7 mouse cellular contexts compared by ENCODE assay signal in genomic region chrX:142737719-142738118, GRCm38 (mm10). TPM values are rescaled to one million over a fixed set of nuclear protein-coding genes. Genes with fewer than 3 reads are reported as not detected.
DNase-seq lines count a peak whose midpoint lies in the region; ATAC-seq and TF ChIP-seq lines count a peak whose summit lies in the region.

No protein-coding gene starts in this region.

- peaks cover 3 to 21% of the 10 kb centered on the region in 2 experiments; a peak in 2 of 4 replicates for H3K4me1 ChIP-seq in CH12.LX (ENCODE audit: control insufficient read depth in 1 of 2, insufficient read depth in 2 of 2)
- H3K4me1 ChIP-seq in lung, embryonic 14.5 days (ENCODE audit: insufficient read depth) = no peaks in the 10 kb centered on the region
- no peaks in the 10 kb centered on the region for H3K4me1 ChIP-seq in forebrain, embryonic 15.5 days

- no peak for TF ChIP-seq EP300 in CH12.LX (IDR thresholded peaks at IDR 0.05; ENCODE audit: low read length)

- peak; percentile 98 for ATAC-seq in granulocyte monocyte progenitor cell, adult 5-6 weeks (replicated peaks; ENCODE audit: poor library complexity, severe bottlenecking)
- no peak for ATAC-seq in lung, embryonic 14.5 days (ENCODE audit: insufficient read depth)
- no peak for ATAC-seq in forebrain, embryonic 15.5 days (replicated peaks)

- DNase-seq in CH12.LX (ENCODE audit: extremely low read depth) = peak; percentile 45
- peak; percentile 76 for DNase-seq in adrenal gland, adult 2 months
- peak; percentile 22 for DNase-seq in lung, embryonic 14.5 days
- no peak for DNase-seq in thymus, postnatal 10 days (ENCODE audit: low spot score in 2 of 2)
- DNase-seq in kidney, adult 11 months = no peak

- no peaks in the 10 kb centered on the region for H3K79me2 ChIP-seq in CH12.LX (replicated peaks; ENCODE audit: control insufficient read depth, extremely low read depth, insufficient read depth, poor library complexity, severe bottlenecking)

- no peaks in the 10 kb centered on the region for H3K9me3 ChIP-seq in CH12.LX (replicated peaks; ENCODE audit: low read length)
- no peaks in the 10 kb centered on the region for H3K9me3 ChIP-seq in lung, embryonic 14.5 days (ENCODE audit: low read depth, low read length)
- no peaks in the 10 kb centered on the region for H3K9me3 ChIP-seq in forebrain, embryonic 15.5 days

- dilution Hi-C loops in CH12.LX (cut with MboI; ENCODE audit: extremely low pct_ligation_motif_present, extremely low pct_unique_long_range_greater_than_20kb, low sequenced_read_pairs) = no loop called here

- no peak for TF ChIP-seq CTCF in CH12.LX (conservative IDR thresholded peaks at IDR 0.05 in 1 of 2, IDR thresholded peaks at IDR 0.05 in 1 of 2; ENCODE audit: low read depth in 2 of 2, low read length in 2 of 2)
- TF ChIP-seq CTCF in lung, embryonic 14.5 days (IDR thresholded peaks at IDR 0.05; ENCODE audit: low read depth) = no peak

- in situ Hi-C loops in CH12.LX (cut with MboI; ENCODE audit: low pct_ligation_motif_present, low pct_unique_long_range_greater_than_20kb, low sequenced_read_pairs) = no loop called here

- H3K27me3 ChIP-seq in CH12.LX (replicated peaks) = no peaks in the 10 kb centered on the region
- no peaks in the 10 kb centered on the region for H3K27me3 ChIP-seq in lung, embryonic 14.5 days (ENCODE audit: insufficient read depth, low read length)
- no peaks in the 10 kb centered on the region for H3K27me3 ChIP-seq in forebrain, embryonic 15.5 days

- TF ChIP-seq RAD21 in CH12.LX (IDR thresholded peaks at IDR 0.05; ENCODE audit: low read depth, low read length) = no peak

- H3K36me3 ChIP-seq in CH12.LX (replicated peaks in 1 of 2; ENCODE audit: control insufficient read depth in 1 of 2, insufficient read depth in 1 of 2, low read length in 1 of 2) = peaks cover 4 to 16% of the 10 kb centered on the region in 2 experiments
- H3K36me3 ChIP-seq in lung, embryonic 14.5 days (ENCODE audit: insufficient read depth) = no peaks in the 10 kb centered on the region
- H3K36me3 ChIP-seq in forebrain, embryonic 15.5 days = no peaks in the 10 kb centered on the region

- H3K4me3 ChIP-seq in CH12.LX (replicated peaks in 1 of 3; ENCODE audit: low read depth in 2 of 3, low read length in 2 of 3, poor library complexity in 1 of 3) = no peak overlapping the region
- no peak overlapping the region for H3K4me3 ChIP-seq in lung, embryonic 14.5 days (ENCODE audit: low read depth, low read length)
- no peak overlapping the region for H3K4me3 ChIP-seq in forebrain, embryonic 15.5 days

- WGBS in lung, embryonic 14.5 days = 59% methylated on average over 6 of the region's 6 CpGs
- 86% methylated on average over 6 of the region's 6 CpGs for WGBS in forebrain, embryonic 15.5 days

- no peak overlapping the region for H3K9ac ChIP-seq in CH12.LX (ENCODE audit: insufficient read depth, low read depth)
- no peak overlapping the region for H3K9ac ChIP-seq in lung, embryonic 14.5 days
- H3K9ac ChIP-seq in forebrain, embryonic 15.5 days (replicated peaks) = no peak overlapping the region

- peak overlapping the region; percentile 36; the same call in 1 of the 2 replicates for H3K4me2 ChIP-seq in CH12.LX (ENCODE audit: insufficient read depth, low read depth, poor library complexity, severe bottlenecking)
- H3K4me2 ChIP-seq in lung, embryonic 14.5 days = no peak overlapping the region
- H3K4me2 ChIP-seq in forebrain, embryonic 15.5 days (replicated peaks) = no peak overlapping the region

- no peak for TF ChIP-seq POLR2A in CH12.LX (IDR thresholded peaks at IDR 0.05; ENCODE audit: low read depth, low read length)

- H3K27ac ChIP-seq in CH12.LX (ENCODE audit: insufficient read depth, low read depth) = no peak overlapping the region
- H3K27ac ChIP-seq in lung, embryonic 14.5 days (ENCODE audit: low read depth) = no peak overlapping the region
- no peak overlapping the region for H3K27ac ChIP-seq in forebrain, embryonic 15.5 days (replicated peaks)

TF ChIP-seq in CH12.LX, 34 proteins besides CTCF, POLR2A, EP300 and RAD21:
- TF ChIP-seq UBTF (IDR thresholded peaks at IDR 0.05; ENCODE audit: low read depth, low read length) = no peak
- no peak for TF ChIP-seq TBP (conservative IDR thresholded peaks at IDR 0.05; ENCODE audit: low read depth, low read length)
- TF ChIP-seq MAX (IDR thresholded peaks at IDR 0.05; ENCODE audit: low read length) = no peak
- TF ChIP-seq JUND (conservative IDR thresholded peaks at IDR 0.05; ENCODE audit: low read depth, low read length) = no peak
- no peak for TF ChIP-seq ZC3H11A (IDR thresholded peaks at IDR 0.05; ENCODE audit: low read depth, low read length)
- TF ChIP-seq ZMIZ1 (IDR thresholded peaks at IDR 0.05; ENCODE audit: low read depth, low read length) = no peak
- no peak for TF ChIP-seq NELFE (IDR thresholded peaks at IDR 0.05; ENCODE audit: low read depth, low read length)
- TF ChIP-seq CHD2 (IDR thresholded peaks at IDR 0.05; ENCODE audit: low read length) = no peak
- no peak for TF ChIP-seq PAX5 (IDR thresholded peaks at IDR 0.05; ENCODE audit: low read length)
- no peak for TF ChIP-seq MAZ (IDR thresholded peaks at IDR 0.05; ENCODE audit: low read depth, low read length)
- TF ChIP-seq MEF2A (IDR thresholded peaks at IDR 0.05; ENCODE audit: borderline replicate concordance, low read depth, low read length) = no peak
- TF ChIP-seq ELF1 (IDR thresholded peaks at IDR 0.05; ENCODE audit: low read depth, low read length) = no peak
- no peak for TF ChIP-seq CHD1 (IDR thresholded peaks at IDR 0.05; ENCODE audit: low read depth, low read length)
- no peak for TF ChIP-seq KAT2A (IDR thresholded peaks at IDR 0.05; ENCODE audit: insufficient replicate concordance, low read length)
- no peak for TF ChIP-seq NRF1 (IDR thresholded peaks at IDR 0.05; ENCODE audit: low read depth, low read length)

RNA-seq across cellular contexts. Expression of gene Tmem164, which starts 56.5 kb away (rescaled TPM):
- total RNA-seq in CH12.LX (2012; rRNA removed) (21.5 and 24.0 TPM in 2 replicates), CH12.LX (2014; rRNA removed) (21.4 and 22.7 TPM in 2 replicates)
- 17.7 and 19.2 TPM in 2 replicates for polyA plus RNA-seq in CH12.LX (2012; ENCODE audit: insufficient read length, low read depth)
- 10 to 100 TPM; 26.0 to 36.3 TPM for total RNA-seq in adrenal gland, adult 2 months (2021)
- polyA plus RNA-seq in adrenal gland, adult 2 months (2012; rRNA removed) = 16.4 and 18.9 TPM in 2 replicates
- 38.0 and 44.1 TPM in 2 replicates for total RNA-seq in granulocyte monocyte progenitor cell, adult 5-6 weeks (2014; fragmentation: Nextera tagmentation)
- total RNA-seq in granulocyte monocyte progenitor cell, adult 5-6 weeks (2017) = 46.0 and 49.8 TPM in 2 replicates
- 36.8 and 42.0 TPM in 2 replicates for polyA plus RNA-seq in lung, embryonic 14.5 days (2014; fragmentation: Nextera tagmentation; extraction: Ambion mirVana)
- polyA plus RNA-seq in forebrain, embryonic 15.5 days (2015; fragmentation: Nextera tagmentation; extraction: Ambion mirVana) = 22.9 and 23.8 TPM in 2 replicates

Comparison
In these comparisons a context has a peak if more than half of its experiments do, and no peak if none do; other contexts are left out.
1. DNase-seq: peak in CH12.LX (single experiment), adrenal gland, adult 2 months (single experiment) and lung, embryonic 14.5 days (single experiment); none in thymus, postnatal 10 days (0 of 2) and kidney, adult 11 months (single experiment).